Mouse (Mus musculus): ENCODE results near the gene Srprb.

GRCm38 (mm10) chr9:103224721-103225120 is 22.8 kb upstream of the Srprb start:
- no peak for TF ChIP-seq CTCF (IDR thresholded peaks at IDR 0.05; ENCODE audit: low read depth)
- TF ChIP-seq EP300 (IDR thresholded peaks at IDR 0.05; ENCODE audit: low read depth): no peak

All from liver, embryonic 14.5 days (tissue).